Mouse (Mus musculus): ENCODE data around the gene Kiss1.

GRCm38 (mm10) chr1:133314364-133314763, 7.3 kb upstream of the Kiss1 start:
- TF ChIP-seq CTCF (IDR thresholded peaks at IDR 0.05; ENCODE audit: low read depth, low read length) = peak; percentile 59
- TF ChIP-seq POLR2A (IDR thresholded peaks at IDR 0.05; ENCODE audit: borderline replicate concordance, low read depth, low read length) = no peak

All from bone marrow macrophage, adult 2 months (primary cell).